Mouse (Mus musculus) stomach, embryonic 16.5 days (tissue): Measurements from ENCODE around the gene Tgfbr1. TPM values are rescaled to one million over a fixed set of nuclear protein-coding genes. Genes with fewer than 3 reads are reported as not detected.

Experiments used
- ATAC-seq: fragments of 200-750 bp; cut with Nextera tagmentation; 2 replicates; pipeline ENCODE4 v1.8.0; 2017; ENCODE audit warnings: moderate number of reproducible peaks, moderate TSS enrichment; ENCODE audit not compliant: insufficient read depth, low FRiP score
- H3K27ac ChIP-seq: fragments of 300-500 bp; sonication (generic); 2 replicates; pipeline ENCODE4 v1.5.1; 2014; ENCODE audit warnings: low read length
- H3K27me3 ChIP-seq: fragments of 300-500 bp; sonication (generic); 2 replicates; pipeline ENCODE4 v1.6.1; 2014; ENCODE audit warnings: low read length, control low read depth, mixed read lengths; ENCODE audit not compliant: control insufficient read depth, insufficient read depth
- H3K36me3 ChIP-seq: fragments of 300-500 bp; sonication (generic); 2 replicates; pipeline ENCODE4 v1.6.1; 2014; ENCODE audit warnings: low read length; ENCODE audit not compliant: control insufficient read depth, insufficient read depth
- H3K4me1 ChIP-seq: fragments of 300-500 bp; sonication (generic); 2 replicates; pipeline ENCODE4 v1.6.1; 2014; ENCODE audit warnings: low read length, control low read depth, mixed read lengths; ENCODE audit not compliant: control insufficient read depth, insufficient read depth
- H3K4me2 ChIP-seq: fragments of 300-500 bp; sonication (generic); 2 replicates; pipeline ENCODE4 v1.6.1; 2014; ENCODE audit warnings: low read depth, low read length, mixed read lengths
- H3K4me3 ChIP-seq: fragments of 300-500 bp; sonication (generic); replicated peaks from 2 replicates; pipeline ENCODE4 v1.5.1; 2014; ENCODE audit warnings: mild to moderate bottlenecking, low read length
- H3K9ac ChIP-seq: fragments of 300-500 bp; sonication (generic); 2 replicates; pipeline ENCODE4 v1.6.1; 2014; ENCODE audit warnings: low read length
- H3K9me3 ChIP-seq: fragments of 300-500 bp; sonication (generic); replicated peaks from 2 replicates; pipeline ENCODE4 v1.6.1; 2016; ENCODE audit warnings: low read length, control low read depth; ENCODE audit not compliant: control insufficient read depth
- WGBS: fragments of 180-500 bp; shearing (Covaris S2); extraction: QIAGEN DNeasy Blood & Tissue Kit; methylation state at CpG from one replicate; pipeline ENCODE4 v1.1.7; 2014; 5-methylcytosine and 5-hydroxymethylcytosine counted together
- polyA plus RNA-seq: library from polyadenylated mRNA; unstranded; fragments of >200 nt; fragmentation: Nextera tagmentation; extraction: Ambion mirVana; gene quantifications from 2 replicates; pipeline ENCODE4 v1.2.1, GENCODE M21; 2015

Gene Tgfbr1
- polyA plus RNA-seq, 1 experiment from 2014 or later, result 30.5 TPM

- WGBS, result 14% methylated on average over 2 of the region's 2 CpGs
- H3K9ac ChIP-seq, result no peak overlapping the region
Measured at GRCm38 (mm10) chr4:47424376-47424775, 71.4 kb downstream of the Tgfbr1 start.

GRCm38 (mm10) chr4:47425247-47425830 is 72.3 kb downstream of the Tgfbr1 start:
- WGBS, result 89% methylated on average over 16 of the region's 16 CpGs
- no peaks in the 10 kb centered on the region for H3K27me3 ChIP-seq
- no peak overlapping the region for H3K4me3 ChIP-seq
- H3K27ac ChIP-seq, result no peak overlapping the region
- no peak for ATAC-seq
- no peak overlapping the region for H3K9ac ChIP-seq
- no peaks in the 10 kb centered on the region for H3K36me3 ChIP-seq
- no peaks in the 10 kb centered on the region for H3K9me3 ChIP-seq
- no peaks in the 10 kb centered on the region; the same call in 1 of the 2 replicates for H3K4me1 ChIP-seq
- H3K4me2 ChIP-seq, result no peak overlapping the region

More at GRCm38 (mm10) chr4:47424376-47424775, 71.4 kb downstream of the Tgfbr1 start:
- Histone ChIP-seq H3K9me3 (no peaks in the 10 kb centered on the region), H3K27ac (no peak overlapping the region), H3K36me3 (no peaks in the 10 kb centered on the region), H3K27me3 (no peaks in the 10 kb centered on the region), H3K4me2 (no peak overlapping the region), H3K4me3 (no peak overlapping the region), H3K4me1 (no peaks in the 10 kb centered on the region; the same call in 1 of the 2 replicates)
- no peak for ATAC-seq

GRCm38 (mm10) chr4:47427606-47428005 is 74.6 kb downstream of the Tgfbr1 start:
- Histone ChIP-seq H3K36me3 (no peaks in the 10 kb centered on the region), H3K9ac (no peak overlapping the region), H3K9me3 (no peaks in the 10 kb centered on the region), H3K27ac (no peak overlapping the region), H3K4me2 (no peak overlapping the region), H3K4me3 (no peak overlapping the region), H3K27me3 (no peaks in the 10 kb centered on the region), H3K4me1 (no peaks in the 10 kb centered on the region; the same call in 1 of the 2 replicates)
- WGBS, result 47% methylated on average over 3 of the region's 3 CpGs
- ATAC-seq, result no peak

GRCm38 (mm10) chr4:47430557-47430956 is 77.5 kb downstream of the Tgfbr1 start:
- no peak overlapping the region for H3K4me3 ChIP-seq
- H3K27ac ChIP-seq, result no peak overlapping the region
- H3K27me3 ChIP-seq, result no peaks in the 10 kb centered on the region
- H3K4me1 ChIP-seq, result no peaks in the 10 kb centered on the region; the same call in 1 of the 2 replicates
- H3K9ac ChIP-seq, result no peak overlapping the region
- 49% methylated on average over 6 of the region's 6 CpGs for WGBS
- no peak for ATAC-seq
- no peaks in the 10 kb centered on the region for H3K36me3 ChIP-seq
- no peak overlapping the region for H3K4me2 ChIP-seq
- no peaks in the 10 kb centered on the region for H3K9me3 ChIP-seq

GRCm38 (mm10) chr4:47431081-47431480 is 78.1 kb downstream of the Tgfbr1 start:
- Histone ChIP-seq H3K4me1 (no peaks in the 10 kb centered on the region; the same call in 1 of the 2 replicates), H3K27ac (no peak overlapping the region), H3K4me2 (no peak overlapping the region), H3K36me3 (no peaks in the 10 kb centered on the region), H3K27me3 (no peaks in the 10 kb centered on the region), H3K9ac (no peak overlapping the region), H3K9me3 (no peaks in the 10 kb centered on the region), H3K4me3 (no peak overlapping the region)
- ATAC-seq, result no peak
- 87% methylated on average over 5 of the region's 5 CpGs for WGBS

- peaks cover 8% of the 10 kb centered on the region for H3K4me1 ChIP-seq
- H3K4me2 ChIP-seq, result no peak overlapping the region
- H3K4me3 ChIP-seq, result no peak overlapping the region
- H3K9me3 ChIP-seq, result no peaks in the 10 kb centered on the region
- no peak for ATAC-seq
- WGBS, result 87% methylated on average over 7 of the region's 7 CpGs
- no peaks in the 10 kb centered on the region for H3K27me3 ChIP-seq
- H3K27ac ChIP-seq, result no peak overlapping the region
- H3K9ac ChIP-seq, result no peak overlapping the region
- H3K36me3 ChIP-seq, result no peaks in the 10 kb centered on the region
Measured at GRCm38 (mm10) chr4:47432766-47433165, 79.7 kb downstream of the Tgfbr1 start.

- WGBS, result 62% methylated on average over 12 of the region's 12 CpGs
- Histone ChIP-seq H3K27ac (no peak overlapping the region), H3K4me3 (no peak overlapping the region), H3K4me2 (no peak overlapping the region), H3K9ac (no peak overlapping the region), H3K9me3 (no peaks in the 10 kb centered on the region), H3K27me3 (no peaks in the 10 kb centered on the region), H3K36me3 (no peaks in the 10 kb centered on the region), H3K4me1 (peaks cover 9% of the 10 kb centered on the region)
- ATAC-seq, result no peak
Measured at GRCm38 (mm10) chr4:47435131-47435530, 82.1 kb downstream of the Tgfbr1 start.

GRCm38 (mm10) chr4:47435566-47436360 is 82.7 kb downstream of the Tgfbr1 start:
- H3K4me1 ChIP-seq, result peaks cover 9% of the 10 kb centered on the region

More at GRCm38 (mm10) chr4:47435566-47436360, 82.7 kb downstream of the Tgfbr1 start:
- 43% methylated on average over 28 of the region's 28 CpGs for WGBS
- H3K9ac ChIP-seq, result no peak overlapping the region
- H3K9me3 ChIP-seq, result no peaks in the 10 kb centered on the region
- H3K4me3 ChIP-seq, result no peak overlapping the region
- H3K27me3 ChIP-seq, result no peaks in the 10 kb centered on the region
- H3K36me3 ChIP-seq, result no peaks in the 10 kb centered on the region
- no peak overlapping the region for H3K27ac ChIP-seq
- ATAC-seq, result no peak
- 0 out of 2 replicates have a peak overlapping the region, but pooled peaks have one; percentile 7 for H3K4me2 ChIP-seq
